Mouse (Mus musculus) kidney, postnatal 0 days (tissue): ENCODE data around the gene Nup37. TPM values are rescaled to one million over a fixed set of nuclear protein-coding genes. Genes with fewer than 3 reads are reported as not detected.

Experiments
- ATAC-seq: fragments of 200-750 bp; cut with Nextera tagmentation; replicated peaks from 2 replicates; pipeline ENCODE4 v1.8.0; 2017; ENCODE audit warnings: low read depth, moderate number of reproducible peaks, moderate TSS enrichment, moderate library complexity; ENCODE audit not compliant: low FRiP score
- DNase-seq: peaks from one replicate; pipeline ENCODE4 v3.0.0-alpha.2; 2016; ENCODE audit warnings: low spot score
- H3K27ac ChIP-seq: fragments of 300-500 bp; sonication (generic); 2 replicates; pipeline ENCODE4 v1.5.1; 2014; ENCODE audit warnings: mild to moderate bottlenecking
- H3K27me3 ChIP-seq: fragments of 300-500 bp; sonication (generic); 2 replicates; pipeline ENCODE4 v1.6.1; 2014; ENCODE audit warnings: low read length, mixed read lengths; ENCODE audit not compliant: insufficient read depth
- H3K36me3 ChIP-seq: fragments of 300-500 bp; sonication (generic); 2 replicates; pipeline ENCODE4 v1.6.1; 2014; ENCODE audit warnings: low read length, mixed read lengths; ENCODE audit not compliant: insufficient read depth
- H3K4me1 ChIP-seq: fragments of 300-500 bp; sonication (generic); replicated peaks from 2 replicates; pipeline ENCODE4 v1.6.1; 2014; ENCODE audit warnings: antibody characterized with exemption, low read length, mixed read lengths; ENCODE audit not compliant: insufficient read depth
- H3K4me2 ChIP-seq: fragments of 300-500 bp; sonication (generic); 2 replicates; pipeline ENCODE4 v1.6.1; 2014; ENCODE audit warnings: mild to moderate bottlenecking, low read length, moderate library complexity, mixed read lengths
- H3K4me3 ChIP-seq: fragments of 300-500 bp; sonication (generic); replicated peaks from 2 replicates; pipeline ENCODE4 v1.5.1; 2014; ENCODE audit warnings: low read depth, low read length
- H3K9ac ChIP-seq: fragments of 300-500 bp; sonication (generic); 2 replicates; pipeline ENCODE4 v1.6.1; 2014; ENCODE audit warnings: low read depth, low read length
- H3K9me3 ChIP-seq: fragments of 300-500 bp; sonication (generic); replicated peaks from 2 replicates; pipeline ENCODE4 v1.6.1; 2016; ENCODE audit warnings: low read length, inconsistent platforms, mixed read lengths
- CTCF ChIP-seq: IDR thresholded peaks from 2 replicates; pipeline ENCODE4 v1.5.1; 2016; ENCODE audit warnings: antibody characterized with exemption, low read depth, mild to moderate bottlenecking, moderate library complexity
- WGBS: fragments of 180-500 bp; shearing (Covaris S2); extraction: QIAGEN DNeasy Blood & Tissue Kit; methylation state at CpG from one replicate; pipeline ENCODE4 v1.1.7; 2014; 5-methylcytosine and 5-hydroxymethylcytosine counted together
- polyA plus RNA-seq: library from polyadenylated mRNA; unstranded; fragments of >200 nt; fragmentation: Nextera tagmentation; extraction: Ambion mirVana; gene quantifications from 2 replicates; pipeline ENCODE4 v1.2.1, GENCODE M21; 2015

Nup37 gene
- polyA plus RNA-seq, 1 experiment from 2014 or later = 63.6 TPM

DNA sequence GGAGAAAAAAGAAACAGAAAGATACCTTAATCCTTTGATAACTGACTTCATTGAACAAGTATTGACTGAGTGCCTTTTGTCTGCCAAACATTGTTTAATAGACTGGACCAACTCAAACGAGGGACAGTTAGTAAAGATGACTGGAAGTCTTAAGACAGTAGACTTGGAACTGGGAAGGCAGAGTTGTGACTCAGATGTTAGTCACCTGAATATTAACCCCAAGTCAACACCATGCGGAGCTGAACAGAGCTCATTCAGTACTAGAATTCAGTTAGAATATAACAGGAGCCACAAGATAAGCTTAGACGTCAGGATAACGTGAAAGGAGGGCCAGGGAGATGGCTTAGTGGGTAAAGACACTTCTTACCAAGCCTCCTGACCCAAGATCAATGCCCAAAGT is 3.6 kb downstream of the Nup37 start:
- 89% methylated on average over 4 of the region's 4 CpGs for WGBS
- peaks cover 22% of the 10 kb centered on the region for H3K36me3 ChIP-seq
- no peak for ATAC-seq

DNA sequence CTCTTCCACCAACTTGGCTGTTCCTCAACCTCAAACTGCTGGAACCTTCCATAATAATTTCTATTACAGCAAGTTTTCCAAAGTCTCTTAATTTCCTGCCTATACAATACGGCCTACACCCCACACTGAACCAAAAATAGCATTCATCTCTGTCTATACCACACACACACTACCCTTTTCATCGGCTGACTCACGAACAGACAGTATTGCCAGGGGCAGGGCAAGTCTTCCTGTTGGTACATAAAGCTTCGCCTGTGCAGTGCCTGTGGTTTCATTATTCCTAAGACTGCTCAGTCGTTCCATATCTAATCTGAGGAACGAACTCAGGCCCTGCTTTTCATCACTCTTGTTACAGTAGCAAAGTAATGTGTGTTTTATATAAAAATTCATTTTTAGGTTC is 4.9 kb downstream of the Nup37 start:
- Histone ChIP-seq H3K27ac (no peak overlapping the region), H3K9me3 (no peaks in the 10 kb centered on the region), H3K9ac (no peak overlapping the region), H3K4me2 (no peak overlapping the region), H3K4me1 (no peaks in the 10 kb centered on the region), H3K4me3 (no peak overlapping the region), H3K36me3 (peaks cover 22% of the 10 kb centered on the region), H3K27me3 (no peaks in the 10 kb centered on the region)
- TF ChIP-seq CTCF = no peak
- ATAC-seq (no peak), DNase-seq (no peak)
- 88% methylated on average over 6 of the region's 6 CpGs for WGBS

More for the DNA sequence above, 3.6 kb downstream of the Nup37 start:
- Histone ChIP-seq H3K4me2 (no peak overlapping the region), H3K4me1 (no peaks in the 10 kb centered on the region), H3K4me3 (no peak overlapping the region), H3K27ac (no peak overlapping the region), H3K9me3 (no peaks in the 10 kb centered on the region), H3K27me3 (no peaks in the 10 kb centered on the region), H3K9ac (no peak overlapping the region)
- no peak for DNase-seq
- no peak for TF ChIP-seq CTCF

DNA sequence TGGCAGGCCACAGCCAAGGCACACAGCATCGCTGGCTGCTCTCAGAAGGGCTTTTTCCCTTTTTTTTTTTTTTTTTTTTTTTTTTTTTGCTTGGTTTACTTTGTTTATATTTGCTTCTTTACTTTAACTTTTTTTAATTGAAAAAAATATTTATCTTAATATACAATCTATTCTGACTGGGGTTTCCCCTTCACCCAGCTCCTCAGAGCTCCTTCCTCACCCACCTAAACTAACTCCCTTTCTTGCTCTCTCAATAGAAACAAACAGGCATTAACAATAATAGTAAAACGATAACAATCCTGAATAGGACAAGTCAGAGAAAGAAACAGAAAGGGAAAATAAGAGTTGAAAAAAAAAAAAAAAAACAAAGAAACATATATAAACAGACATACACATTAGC is 15.3 kb downstream of the Nup37 start:
- H3K27me3 ChIP-seq = no peaks in the 10 kb centered on the region
- H3K9me3 ChIP-seq = no peaks in the 10 kb centered on the region
- ATAC-seq = no peak
- no peak for DNase-seq
- H3K27ac ChIP-seq = no peak overlapping the region
- no peak overlapping the region for H3K4me2 ChIP-seq
- H3K4me1 ChIP-seq = no peaks in the 10 kb centered on the region
- 95% methylated on average over 2 of the region's 2 CpGs for WGBS
- TF ChIP-seq CTCF = no peak
- 0 out of 2 replicates have a peak, but pooled peaks cover 11% of the 10 kb centered on the region for H3K36me3 ChIP-seq
- H3K9ac ChIP-seq = no peak overlapping the region
- H3K4me3 ChIP-seq = no peak overlapping the region

DNA sequence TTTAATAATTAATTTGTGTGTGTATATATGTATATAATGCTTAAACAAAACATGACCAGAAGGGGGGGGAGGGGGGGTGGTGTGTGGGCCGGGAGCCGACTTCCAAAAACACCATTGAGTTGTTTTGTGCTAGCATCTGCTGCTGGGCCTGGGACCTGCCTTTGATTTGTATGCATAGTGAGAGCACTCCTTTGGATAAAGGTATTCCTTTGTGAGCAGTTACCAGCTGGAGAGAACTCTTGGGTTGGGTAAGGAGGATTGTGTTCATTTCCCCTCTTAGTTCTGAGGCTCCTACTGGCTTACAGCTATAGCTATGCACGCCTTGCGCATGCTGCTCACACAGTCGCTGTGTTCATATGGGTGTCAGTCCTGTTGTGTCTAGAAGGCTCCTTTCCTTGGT is 15.9 kb downstream of the Nup37 start:
- no peak overlapping the region for H3K27ac ChIP-seq
- no peak overlapping the region for H3K9ac ChIP-seq
- H3K9me3 ChIP-seq = no peaks in the 10 kb centered on the region
- no peaks in the 10 kb centered on the region for H3K27me3 ChIP-seq
- H3K36me3 ChIP-seq = 0 out of 2 replicates have a peak, but pooled peaks cover 11% of the 10 kb centered on the region
- no peaks in the 10 kb centered on the region for H3K4me1 ChIP-seq
- 95% methylated on average over 5 of the region's 5 CpGs for WGBS
- DNase-seq (no peak), ATAC-seq (no peak)
- no peak overlapping the region for H3K4me3 ChIP-seq
- H3K4me2 ChIP-seq = no peak overlapping the region
- TF ChIP-seq CTCF = no peak

DNA sequence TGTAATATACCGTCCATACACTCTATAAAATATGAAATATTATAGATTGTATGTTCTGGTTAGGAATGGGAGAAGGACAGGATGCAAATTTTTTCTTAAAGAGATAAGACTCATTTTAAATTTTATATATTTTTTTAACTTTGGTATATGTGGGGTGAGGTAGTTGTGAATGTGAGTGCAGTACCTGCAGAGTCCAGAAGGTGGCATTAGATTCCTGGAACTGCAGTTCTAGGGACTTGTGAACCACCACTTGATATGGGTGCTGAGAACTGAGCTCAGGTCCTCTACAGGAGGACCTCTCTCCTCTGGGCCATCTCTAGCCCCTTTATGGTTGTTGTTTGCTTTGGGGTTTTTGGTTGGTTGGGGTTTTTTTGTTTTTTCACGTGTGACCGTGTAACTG is 19.4 kb downstream of the Nup37 start:
- no peak for DNase-seq
- H3K4me3 ChIP-seq = no peak overlapping the region

DNA sequence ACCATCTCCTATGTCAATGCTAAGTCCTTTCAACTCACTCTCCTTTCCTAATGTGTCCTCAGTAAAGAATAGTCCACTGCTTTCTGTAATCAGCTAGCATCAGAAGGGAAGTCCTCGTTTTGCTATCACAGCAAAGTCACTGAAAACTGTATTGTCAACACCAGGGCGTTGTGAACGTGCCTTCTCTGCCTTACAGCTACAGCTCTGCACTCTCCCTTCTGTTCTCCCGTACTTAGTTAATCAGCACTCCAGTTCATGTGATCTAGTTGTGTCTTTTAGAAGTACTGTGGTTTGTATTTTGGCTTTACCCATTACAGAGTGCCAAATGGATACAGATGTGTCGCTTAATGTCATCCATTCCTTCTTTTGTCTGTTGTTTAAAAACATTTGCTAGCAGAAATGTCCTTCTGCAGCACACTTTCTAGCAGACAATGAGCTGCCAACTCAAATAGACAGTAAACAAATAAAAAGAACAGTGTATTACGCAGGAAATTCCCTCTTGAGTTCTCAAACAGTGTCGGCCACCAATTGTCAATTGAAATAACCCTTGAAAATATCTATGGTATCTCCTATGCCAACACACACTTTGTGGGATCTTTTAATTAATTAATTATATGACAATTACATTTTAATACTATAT is 20.8 kb downstream of the Nup37 start:
- TF ChIP-seq CTCF = no peak
- no peak overlapping the region for H3K27ac ChIP-seq
- no peaks in the 10 kb centered on the region for H3K4me1 ChIP-seq
- no peak for DNase-seq
- no peak overlapping the region for H3K9ac ChIP-seq
- ATAC-seq = no peak
- H3K36me3 ChIP-seq = 0 out of 2 replicates have a peak, but pooled peaks cover 3% of the 10 kb centered on the region
- no peak overlapping the region for H3K4me3 ChIP-seq
- H3K4me2 ChIP-seq = no peak overlapping the region
- H3K9me3 ChIP-seq = no peaks in the 10 kb centered on the region
- 82% methylated on average over 7 of the region's 7 CpGs for WGBS
- H3K27me3 ChIP-seq = no peaks in the 10 kb centered on the region

More for the DNA sequence above, 19.4 kb downstream of the Nup37 start:
- H3K27me3 ChIP-seq = no peaks in the 10 kb centered on the region
- H3K4me2 ChIP-seq = no peak overlapping the region
- no peaks in the 10 kb centered on the region for H3K4me1 ChIP-seq
- H3K36me3 ChIP-seq = 0 out of 2 replicates have a peak, but pooled peaks cover 4% of the 10 kb centered on the region
- no peak for ATAC-seq
- peak; percentile 20; the same call in 1 of the 2 replicates for TF ChIP-seq CTCF
- WGBS = 100% methylated on average over 3 of the region's 3 CpGs
- H3K9ac ChIP-seq = no peak overlapping the region
- no peak overlapping the region for H3K27ac ChIP-seq
- no peaks in the 10 kb centered on the region for H3K9me3 ChIP-seq
